Mouse (Mus musculus) spleen, adult 2 months (tissue): ENCODE data around the gene Ptgis. TPM values are rescaled to one million over a fixed set of nuclear protein-coding genes. Genes with fewer than 3 reads are reported as not detected.

Experiments
- DNase-seq, 2 experiments: peaks; one replicate each; pipeline versions ENCODE4 v3.0.0 to v3.0.0-alpha.2; 2012 to 2021; ENCODE audit warnings: low spot score in 2 of 2, low read depth in 1 of 2
- H3K27ac ChIP-seq: fragments of 200-500 bp; 2 replicates; pipeline ENCODE4 v1.5.1; 2012; ENCODE audit warnings: low read length, inconsistent platforms; ENCODE audit not compliant: insufficient read depth
- H3K27me3 ChIP-seq: fragments of 200-500 bp; 2 replicates; pipeline ENCODE4 v1.6.1; 2012; ENCODE audit warnings: mild to moderate bottlenecking, moderate library complexity, low read length, inconsistent platforms; ENCODE audit not compliant: control insufficient read depth, insufficient read depth
- H3K36me3 ChIP-seq: fragments of 200-500 bp; 2 replicates; pipeline ENCODE4 v1.6.1; 2012; ENCODE audit warnings: mild to moderate bottlenecking, low read length, inconsistent platforms; ENCODE audit not compliant: control insufficient read depth, insufficient read depth
- H3K4me1 ChIP-seq: fragments of 200-500 bp; 2 replicates; pipeline ENCODE4 v1.6.1; 2011; ENCODE audit warnings: inconsistent platforms; ENCODE audit not compliant: control insufficient read depth, insufficient read depth, insufficient read length
- H3K4me3 ChIP-seq: fragments of 200-500 bp; 2 replicates; pipeline ENCODE4 v1.5.1; 2011; ENCODE audit warnings: mild to moderate bottlenecking, inconsistent platforms; ENCODE audit not compliant: insufficient read depth, insufficient read length; ENCODE audit errors: extremely low read depth
- CTCF ChIP-seq: fragments of 200-500 bp; IDR thresholded peaks from 2 replicates; pipeline ENCODE4 v1.5.1; 2011; ENCODE audit warnings: mild to moderate bottlenecking, inconsistent platforms; ENCODE audit not compliant: insufficient read depth, insufficient read length, insufficient replicate concordance; ENCODE audit errors: extremely low read depth
- POLR2A ChIP-seq: fragments of 200-500 bp; IDR thresholded peaks from 2 replicates; pipeline ENCODE4 v1.6.1; 2011; ENCODE audit warnings: low read depth, low read length, inconsistent platforms
- WGBS: fragments of 180-500 bp; shearing (Covaris S2); methylation state at CpG from one replicate; pipeline ENCODE4 v1.1.7; 2018; 5-methylcytosine and 5-hydroxymethylcytosine counted together
- polyA plus RNA-seq: library from polyadenylated mRNA; depleted of rRNA; stranded (reverse); fragments of >200 nt; gene quantifications from 2 replicates; pipeline ENCODE4 v1.2.3, GENCODE M21; 2012

Ptgis gene
- polyA plus RNA-seq, 1 experiment, result 6.4 TPM

DNA sequence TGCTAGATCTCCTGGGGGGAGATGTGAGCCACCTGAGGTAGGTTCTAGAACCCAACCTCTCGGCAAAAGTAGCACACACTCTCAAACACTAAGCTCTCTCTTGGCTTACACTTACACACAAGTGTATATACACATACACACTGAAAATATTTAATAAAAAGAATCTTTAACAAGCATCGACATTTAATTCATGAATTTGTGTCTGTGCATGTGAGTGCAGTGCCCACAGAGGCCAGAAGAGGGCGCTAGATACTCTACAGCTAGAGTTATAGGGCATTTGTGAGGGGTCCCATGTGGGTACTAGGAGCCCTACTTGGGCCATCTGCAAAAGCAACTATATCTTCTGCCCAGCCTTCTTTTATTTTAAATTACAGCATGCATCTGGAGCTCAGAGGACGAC, 4.5 kb upstream of the Ptgis start:
- no peak for TF ChIP-seq CTCF
- TF ChIP-seq POLR2A, result no peak
- Histone ChIP-seq H3K36me3 (no peaks in the 10 kb centered on the region), H3K4me1 (no peaks in the 10 kb centered on the region), H3K4me3 (no peak overlapping the region), H3K27ac (no peak overlapping the region), H3K27me3 (peaks cover 5% of the 10 kb centered on the region)
- 80% methylated on average over 4 of the region's 4 CpGs for WGBS
- no peak for DNase-seq

DNA sequence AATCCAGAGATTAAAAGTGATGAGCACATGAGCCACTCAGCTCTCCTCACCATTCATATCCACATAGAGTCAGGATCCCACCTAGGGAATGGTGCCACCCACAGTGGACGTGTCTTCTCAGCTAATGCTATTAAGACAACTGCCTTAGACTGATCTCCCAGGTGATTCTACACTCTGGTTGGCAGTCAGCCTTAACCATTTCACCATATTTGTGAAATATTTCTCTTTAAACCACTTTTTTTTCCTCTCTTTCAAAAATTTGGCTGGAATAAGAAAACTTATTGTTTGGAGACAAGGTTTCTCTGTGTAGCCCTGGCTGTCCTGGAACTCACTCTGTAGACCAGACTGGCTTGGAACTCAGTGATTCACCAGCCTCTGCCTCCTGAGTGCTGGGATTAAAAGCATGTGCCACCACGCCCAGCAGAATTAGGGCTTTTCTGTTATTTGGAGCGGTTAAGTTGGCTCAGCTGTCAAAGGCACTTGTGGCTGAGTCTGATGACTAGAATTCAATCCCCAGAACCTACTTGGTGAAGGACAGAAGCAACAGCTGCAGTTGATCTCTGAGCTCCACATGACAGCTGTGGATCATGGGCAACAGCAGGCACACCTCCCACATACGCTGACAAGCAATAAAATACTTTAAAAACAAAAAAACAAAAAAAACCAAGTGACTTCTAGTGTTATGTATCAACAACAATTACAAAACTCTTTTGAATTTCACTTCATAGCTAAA, 3.6 kb upstream of the Ptgis start:
- H3K4me3 ChIP-seq, result no peak overlapping the region
- H3K27ac ChIP-seq, result no peak overlapping the region
- no peaks in the 10 kb centered on the region for H3K36me3 ChIP-seq
- no peak for DNase-seq
- TF ChIP-seq CTCF (no peak), POLR2A (no peak)
- H3K27me3 ChIP-seq, result peaks cover 5% of the 10 kb centered on the region
- 90% methylated on average over 4 of the region's 4 CpGs for WGBS
- no peaks in the 10 kb centered on the region for H3K4me1 ChIP-seq

- no peak for DNase-seq
- Histone ChIP-seq H3K36me3 (no peaks in the 10 kb centered on the region), H3K4me1 (no peaks in the 10 kb centered on the region), H3K27ac (no peak overlapping the region), H3K27me3 (peaks cover 5% of the 10 kb centered on the region), H3K4me3 (no peak overlapping the region)
- TF ChIP-seq POLR2A (no peak), CTCF (no peak)
- 50% methylated on average over 12 of the region's 12 CpGs for WGBS
These were observed 1.1 kb downstream of the Ptgis start for GRCm38 (mm10) chr2:167239262-167239661.

- DNase-seq, result no peak
- H3K27me3 ChIP-seq, result peaks cover 5% of the 10 kb centered on the region
- 87% methylated on average over 9 of the region's 9 CpGs for WGBS
- TF ChIP-seq CTCF (no peak), POLR2A (no peak)
- H3K27ac ChIP-seq, result no peak overlapping the region
- H3K36me3 ChIP-seq, result no peaks in the 10 kb centered on the region
- no peaks in the 10 kb centered on the region for H3K4me1 ChIP-seq
- H3K4me3 ChIP-seq, result no peak overlapping the region
These were observed 3.2 kb downstream of the Ptgis start for GRCm38 (mm10) chr2:167237224-167237623.

- Histone ChIP-seq H3K27me3 (peaks cover 5% of the 10 kb centered on the region), H3K27ac (no peak overlapping the region), H3K36me3 (no peaks in the 10 kb centered on the region), H3K4me3 (no peak overlapping the region), H3K4me1 (no peaks in the 10 kb centered on the region)
- TF ChIP-seq POLR2A, result no peak
- no peak for TF ChIP-seq CTCF
- 86% methylated on average over 4 of the region's 4 CpGs for WGBS
- no peak for DNase-seq
These were observed 4.2 kb downstream of the Ptgis start for GRCm38 (mm10) chr2:167236174-167236573.

GRCm38 (mm10) chr2:167235338-167236018, 4.9 kb downstream of the Ptgis start:
- Histone ChIP-seq H3K27me3 (peaks cover 5% of the 10 kb centered on the region), H3K4me3 (no peak overlapping the region), H3K4me1 (no peaks in the 10 kb centered on the region), H3K36me3 (no peaks in the 10 kb centered on the region), H3K27ac (no peak overlapping the region)
- TF ChIP-seq CTCF (no peak), POLR2A (no peak)
- 87% methylated on average over 17 of the region's 17 CpGs for WGBS
- no peak for DNase-seq

DNA sequence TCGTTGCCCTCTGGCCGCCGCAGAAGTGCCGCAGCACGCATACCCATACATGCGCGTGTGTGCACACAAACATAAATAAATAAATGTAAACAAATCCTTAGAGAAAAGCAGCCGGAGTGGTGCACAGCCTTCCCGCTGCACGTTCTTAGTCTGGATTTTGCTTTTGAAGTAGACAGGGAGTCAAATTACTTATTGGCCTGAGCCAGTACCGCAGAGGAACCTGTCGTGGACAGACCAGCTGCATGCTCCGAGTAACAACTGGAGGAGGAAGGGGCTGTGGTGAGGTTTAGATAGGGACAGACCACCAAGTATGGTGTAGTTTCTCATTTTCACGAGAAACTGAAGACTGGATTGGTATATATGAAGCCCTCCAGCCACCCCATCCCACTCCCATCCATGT, 6.6 kb downstream of the Ptgis start:
- TF ChIP-seq POLR2A, result no peak
- TF ChIP-seq CTCF, result no peak
- Histone ChIP-seq H3K36me3 (no peaks in the 10 kb centered on the region), H3K27ac (no peak overlapping the region), H3K4me1 (no peaks in the 10 kb centered on the region), H3K4me3 (no peak overlapping the region), H3K27me3 (no peaks in the 10 kb centered on the region)
- DNase-seq, result no peak
- WGBS, result 76% methylated on average over 14 of the region's 14 CpGs
